In the genomic region with DNA sequence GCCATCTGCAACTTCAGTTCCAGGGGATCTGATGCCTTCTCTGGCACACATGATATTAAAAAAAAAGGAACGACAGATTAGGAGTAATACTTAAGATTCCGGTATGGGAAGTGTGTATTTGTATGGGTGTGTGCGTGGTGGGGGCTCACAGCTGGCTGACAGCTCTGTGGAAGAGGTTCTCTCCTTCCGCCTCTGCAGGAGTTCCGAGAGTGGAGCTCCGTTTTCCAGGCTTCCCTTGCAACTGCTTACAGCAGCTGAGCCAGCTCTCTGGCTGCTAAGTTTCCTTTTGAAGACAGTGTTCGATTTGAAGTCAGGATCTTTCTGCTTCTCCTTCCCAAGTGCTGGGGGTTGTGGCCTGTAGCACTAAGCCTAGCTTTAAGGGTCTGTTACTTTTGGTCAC, we compare ENCODE assay signal across 10 mouse cellular contexts. TPM values are rescaled to one million over a fixed set of nuclear protein-coding genes. Genes with fewer than 3 reads are reported as not detected.
DNase-seq lines count a peak whose midpoint lies in the region; ATAC-seq and TF ChIP-seq lines count a peak whose summit lies in the region.
"Had no signal": no experiment of that assay in that cellular context is flagged by ENCODE, and none has a peak within 500 bp of the region (broad histone marks: within the 10 kb centered on the region; RNA-seq: fewer than 3 reads in every experiment).

No protein-coding gene starts in this region.

- peaks cover 6% of the 10 kb centered on the region; the same call in 1 of the 2 replicates for H3K4me1 ChIP-seq in forebrain, embryonic 11.5 days (replicated peaks; ENCODE audit: control insufficient read depth, insufficient read depth, low read length)
- peaks cover 12% of the 10 kb centered on the region for H3K4me1 ChIP-seq in forebrain, embryonic 16.5 days (replicated peaks; ENCODE audit: control insufficient read depth, insufficient read depth, low read length)
- peaks cover 3% of the 10 kb centered on the region for H3K4me1 ChIP-seq in lung, embryonic 14.5 days (ENCODE audit: insufficient read depth)
- H3K4me1 ChIP-seq in embryonic facial prominence, embryonic 15.5 days: peaks cover 15% of the 10 kb centered on the region
- peaks cover 12% of the 10 kb centered on the region for H3K4me1 ChIP-seq in liver, postnatal 0 days (ENCODE audit: insufficient read depth)

- H3K27ac ChIP-seq in forebrain, embryonic 11.5 days (ENCODE audit: low read depth, low read length): no peak overlapping the region
- H3K27ac ChIP-seq in forebrain, embryonic 16.5 days (ENCODE audit: low read length): no peak overlapping the region
- no peak overlapping the region for H3K27ac ChIP-seq in lung, embryonic 14.5 days (ENCODE audit: low read depth)
- H3K27ac ChIP-seq in embryonic facial prominence, embryonic 15.5 days (replicated peaks): no peak overlapping the region
- no peak overlapping the region for H3K27ac ChIP-seq in liver, postnatal 0 days (ENCODE audit: low read depth)

- no peak for TF ChIP-seq CTCF in lung, embryonic 14.5 days (IDR thresholded peaks at IDR 0.05; ENCODE audit: low read depth)
- no peak for TF ChIP-seq CTCF in liver, postnatal 0 days (IDR thresholded peaks at IDR 0.05; ENCODE audit: low read depth)

- no peaks in the 10 kb centered on the region for H3K27me3 ChIP-seq in forebrain, embryonic 11.5 days (ENCODE audit: control insufficient read depth, insufficient read depth, low read length)
- H3K27me3 ChIP-seq in forebrain, embryonic 16.5 days (replicated peaks; ENCODE audit: control insufficient read depth, insufficient read depth, low read length): no peaks in the 10 kb centered on the region
- H3K27me3 ChIP-seq in lung, embryonic 14.5 days (ENCODE audit: insufficient read depth, low read length): no peaks in the 10 kb centered on the region
- H3K27me3 ChIP-seq in embryonic facial prominence, embryonic 15.5 days: no peaks in the 10 kb centered on the region
- no peaks in the 10 kb centered on the region for H3K27me3 ChIP-seq in liver, postnatal 0 days (ENCODE audit: insufficient read depth, low read length)

- peak overlapping the region; percentile 73; the same call in 1 of the 2 replicates for H3K4me2 ChIP-seq in forebrain, embryonic 11.5 days (ENCODE audit: low read depth, low read length, severe bottlenecking)
- H3K4me2 ChIP-seq in forebrain, embryonic 16.5 days (ENCODE audit: low read length): no peak overlapping the region
- H3K4me2 ChIP-seq in lung, embryonic 14.5 days: peak overlapping the region; percentile 66
- peak overlapping the region; percentile 73; the same call in 1 of the 2 replicates for H3K4me2 ChIP-seq in embryonic facial prominence, embryonic 15.5 days (replicated peaks)
- peak overlapping the region; percentile 93 for H3K4me2 ChIP-seq in liver, postnatal 0 days (ENCODE audit: low read depth, low read length)

- no peak overlapping the region for H3K9ac ChIP-seq in forebrain, embryonic 11.5 days (ENCODE audit: low read length)
- H3K9ac ChIP-seq in forebrain, embryonic 16.5 days (replicated peaks; ENCODE audit: low read depth, low read length): no peak overlapping the region
- no peak overlapping the region for H3K9ac ChIP-seq in lung, embryonic 14.5 days
- H3K9ac ChIP-seq in embryonic facial prominence, embryonic 15.5 days: no peak overlapping the region
- no peak overlapping the region; the same call in 1 of the 2 replicates for H3K9ac ChIP-seq in liver, postnatal 0 days (replicated peaks)

- no peaks in the 10 kb centered on the region for H3K9me3 ChIP-seq in forebrain, embryonic 11.5 days (ENCODE audit: control insufficient read depth, low read length)
- no peaks in the 10 kb centered on the region for H3K9me3 ChIP-seq in forebrain, embryonic 16.5 days (ENCODE audit: control insufficient read depth, low read length)
- H3K9me3 ChIP-seq in lung, embryonic 14.5 days (ENCODE audit: low read depth, low read length): no peaks in the 10 kb centered on the region
- no peaks in the 10 kb centered on the region for H3K9me3 ChIP-seq in embryonic facial prominence, embryonic 15.5 days (replicated peaks)
- H3K9me3 ChIP-seq in liver, postnatal 0 days (ENCODE audit: low read length): no peaks in the 10 kb centered on the region

- H3K4me3 ChIP-seq in forebrain, embryonic 11.5 days (ENCODE audit: low read depth, low read length): no peak overlapping the region
- no peak overlapping the region for H3K4me3 ChIP-seq in forebrain, embryonic 16.5 days (replicated peaks; ENCODE audit: low read length)
- no peak overlapping the region; the same call in 1 of the 2 replicates for H3K4me3 ChIP-seq in lung, embryonic 14.5 days (ENCODE audit: low read depth, low read length)
- no peak overlapping the region for H3K4me3 ChIP-seq in embryonic facial prominence, embryonic 15.5 days (replicated peaks)
- 0 out of 2 replicates have a peak overlapping the region, but pooled peaks have one; percentile 80 for H3K4me3 ChIP-seq in liver, postnatal 0 days (ENCODE audit: low read depth, low read length)

- WGBS in forebrain, embryonic 11.5 days: 89% methylated on average over 7 of the region's 7 CpGs
- WGBS in forebrain, embryonic 16.5 days: 91% methylated on average over 7 of the region's 7 CpGs
- WGBS in lung, embryonic 14.5 days: 85% methylated on average over 7 of the region's 7 CpGs
- 86% methylated on average over 7 of the region's 7 CpGs for WGBS in embryonic facial prominence, embryonic 15.5 days
- 82% methylated on average over 7 of the region's 7 CpGs for WGBS in liver, postnatal 0 days (ENCODE audit: insufficient replicate concordance)

- no peak for ATAC-seq in forebrain, embryonic 11.5 days (replicated peaks; ENCODE audit: low FRiP score)
- ATAC-seq in forebrain, embryonic 16.5 days: no peak
- no peak for ATAC-seq in lung, embryonic 14.5 days (ENCODE audit: insufficient read depth)
- no peak for ATAC-seq in embryonic facial prominence, embryonic 15.5 days (ENCODE audit: insufficient number of reproducible peaks, low FRiP score, low TSS enrichment, low read depth)
- no peak for ATAC-seq in liver, postnatal 0 days

- TF ChIP-seq EP300 in liver, postnatal 0 days (IDR thresholded peaks at IDR 0.05; ENCODE audit: low read depth): no peak

- H3K36me3 ChIP-seq in forebrain, embryonic 11.5 days (ENCODE audit: control insufficient read depth, insufficient read depth, low read length): peaks cover 14% of the 10 kb centered on the region
- peaks cover 8% of the 10 kb centered on the region for H3K36me3 ChIP-seq in forebrain, embryonic 16.5 days (ENCODE audit: control insufficient read depth, insufficient read depth)
- peaks cover 32% of the 10 kb centered on the region for H3K36me3 ChIP-seq in lung, embryonic 14.5 days (ENCODE audit: insufficient read depth)
- peaks cover 31% of the 10 kb centered on the region for H3K36me3 ChIP-seq in embryonic facial prominence, embryonic 15.5 days
- peaks cover 21% of the 10 kb centered on the region for H3K36me3 ChIP-seq in liver, postnatal 0 days (replicated peaks; ENCODE audit: insufficient read depth, low read length)

- DNase-seq in forebrain, embryonic 11.5 days (ENCODE audit: low spot score): no peak
- DNase-seq in lung, embryonic 14.5 days: no peak
- DNase-seq in lung, postnatal 25 days (ENCODE audit: low spot score): no peak
- no peak for DNase-seq in liver, postnatal 0 days
- DNase-seq in frontal cortex, postnatal 36 days (ENCODE audit: low spot score in 2 of 2): no peak
- no peak for DNase-seq in frontal cortex, postnatal 25 days (ENCODE audit: low spot score in 2 of 2)
- DNase-seq: cerebellum, adult 9-10 months; kidney, postnatal 36 days had no signal

RNA-seq across cellular contexts. Expression of a gene that starts 1.8 kb away (rescaled TPM):
- polyA plus RNA-seq in forebrain, embryonic 11.5 days (2014; fragmentation: Nextera tagmentation; extraction: Ambion mirVana): 184 and 186 TPM in 2 replicates
- 101 and 112 TPM in 2 replicates for polyA plus RNA-seq in forebrain, embryonic 16.5 days (2015; fragmentation: Nextera tagmentation; extraction: Ambion mirVana)
- 164 and 168 TPM in 2 replicates for polyA plus RNA-seq in lung, embryonic 14.5 days (2014; fragmentation: Nextera tagmentation; extraction: Ambion mirVana)
- 128 and 136 TPM in 2 replicates for polyA plus RNA-seq in embryonic facial prominence, embryonic 15.5 days (2015; fragmentation: Nextera tagmentation; extraction: Ambion mirVana)
- polyA plus RNA-seq in liver, postnatal 0 days (2015; fragmentation: Nextera tagmentation; extraction: Ambion mirVana): 28.9 and 37.0 TPM in 2 replicates

RNA-seq across cellular contexts. Expression of a gene that starts 27.5 kb away (rescaled TPM):
- 27.2 and 31.1 TPM in 2 replicates for polyA plus RNA-seq in forebrain, embryonic 11.5 days (2014; fragmentation: Nextera tagmentation; extraction: Ambion mirVana)
- polyA plus RNA-seq in forebrain, embryonic 16.5 days (2015; fragmentation: Nextera tagmentation; extraction: Ambion mirVana): 65.4 and 77.5 TPM in 2 replicates
- polyA plus RNA-seq in lung, embryonic 14.5 days (2014; fragmentation: Nextera tagmentation; extraction: Ambion mirVana): 33.2 and 40.0 TPM in 2 replicates
- polyA plus RNA-seq in embryonic facial prominence, embryonic 15.5 days (2015; fragmentation: Nextera tagmentation; extraction: Ambion mirVana): 27.2 and 33.6 TPM in 2 replicates
- 5.4 and 7.5 TPM in 2 replicates for polyA plus RNA-seq in liver, postnatal 0 days (2015; fragmentation: Nextera tagmentation; extraction: Ambion mirVana)
